Mouse (Mus musculus) liver, embryonic 14.5 days (tissue): ENCODE results near the gene Pard6b.

ENCODE experiments used
- CTCF ChIP-seq: IDR thresholded peaks from 2 replicates; pipeline ENCODE4 v1.5.1; 2016; ENCODE audit warnings: antibody characterized with exemption, low read depth, control low read depth
- EP300 ChIP-seq: IDR thresholded peaks from 2 replicates; pipeline ENCODE4 v1.6.1; 2016; ENCODE audit warnings: antibody characterized with exemption, low read depth

GRCm38 (mm10) chr2:168120906-168121305 is 40.1 kb downstream of the Pard6b start:
- no peak for TF ChIP-seq EP300
- TF ChIP-seq CTCF, result no peak
